Mouse (Mus musculus) colon, adult 2 months (tissue): ENCODE results near the gene Rufy4. TPM values are rescaled to one million over a fixed set of nuclear protein-coding genes. Genes with fewer than 3 reads are reported as not detected.

Experiments
- polyA plus RNA-seq: library from polyadenylated mRNA; depleted of rRNA; stranded (reverse); fragments of >200 nt; gene quantifications from 2 replicates; pipeline ENCODE4 v1.2.3, GENCODE M21; 2012; rRNA removed

The Rufy4 gene
- 0.10 and 0.21 TPM in 2 replicates for polyA plus RNA-seq

GRCm38 (mm10) chr1:74124991-74125552 is at the start of gene Rufy4:
TSS of gene Rufy4 (plus strand) at chr1:74125541.

GRCm38 (mm10) chr1:74124021-74124981 is 1.0 kb upstream of the Rufy4 start, which contains the start of gene Tns1:
TSS of gene Tns1 (minus strand) at chr1:74124449.

GRCm38 (mm10) chr1:74153461-74154184 is 28.3 kb downstream of the Rufy4 start, which contains the start of gene Cxcr2:
TSS of gene Cxcr2 (plus strand) at chr1:74153989.

DNA sequence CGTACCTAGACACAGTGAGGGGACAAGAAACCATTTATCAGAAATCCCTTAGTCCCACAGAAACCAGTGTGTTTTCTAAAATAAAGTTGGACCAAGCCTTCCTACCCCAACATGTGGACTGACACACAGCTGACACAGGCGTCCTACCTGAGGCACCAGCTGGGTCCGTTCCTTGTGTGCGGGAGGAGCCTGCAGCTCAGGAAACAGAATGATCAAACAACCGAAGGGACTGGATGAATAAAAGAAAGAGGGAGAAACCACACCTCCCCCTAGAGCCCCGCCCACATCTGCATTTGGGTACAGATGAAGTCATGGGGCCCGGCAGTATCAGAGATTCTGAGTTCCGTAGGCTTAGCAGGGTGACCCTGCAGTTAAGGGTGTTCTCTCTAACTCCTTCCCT is 69.1 kb downstream of the Rufy4 start, which contains the start of gene Cxcr1:
Gene Cxcr1 (minus strand): TSS at position 187 of the 400 bp plus-strand sequence.

Other genes with a start within 250 kb of the Rufy4 start
- gene Tns1, start 1.1 kb upstream of the Rufy4 start, polyA plus RNA-seq: 180 and 196 TPM in 2 replicates
- gene Cxcr2, start 28.4 kb downstream of the Rufy4 start, polyA plus RNA-seq: 0.06 and 0.07 TPM in 2 replicates
- gene Cxcr1, start 69.1 kb downstream of the Rufy4 start, polyA plus RNA-seq: not detected in 2 replicates
- 211 and 224 TPM in 2 replicates for gene Arpc2, start 110.5 kb downstream of the Rufy4 start, polyA plus RNA-seq
- gene Gpbar1, start 153.0 kb downstream of the Rufy4 start, polyA plus RNA-seq: 5.9 and 7.2 TPM in 2 replicates
- gene Aamp, start 159.2 kb downstream of the Rufy4 start, polyA plus RNA-seq: 143 and 167 TPM in 2 replicates
- 74.0 and 103 TPM in 2 replicates for gene Pnkd, start 159.4 kb downstream of the Rufy4 start, polyA plus RNA-seq
- 547 and 710 TPM in 2 replicates for gene Tmbim1, start 180.1 kb downstream of the Rufy4 start, polyA plus RNA-seq
- gene Catip, start 236.6 kb downstream of the Rufy4 start, polyA plus RNA-seq: 0.74 and 0.82 TPM in 2 replicates
- 24.8 and 26.6 TPM in 2 replicates for gene Slc11a1, start 249.7 kb downstream of the Rufy4 start, polyA plus RNA-seq